ENCODE assay signal across 8 mouse cellular contexts in the genomic region with DNA sequence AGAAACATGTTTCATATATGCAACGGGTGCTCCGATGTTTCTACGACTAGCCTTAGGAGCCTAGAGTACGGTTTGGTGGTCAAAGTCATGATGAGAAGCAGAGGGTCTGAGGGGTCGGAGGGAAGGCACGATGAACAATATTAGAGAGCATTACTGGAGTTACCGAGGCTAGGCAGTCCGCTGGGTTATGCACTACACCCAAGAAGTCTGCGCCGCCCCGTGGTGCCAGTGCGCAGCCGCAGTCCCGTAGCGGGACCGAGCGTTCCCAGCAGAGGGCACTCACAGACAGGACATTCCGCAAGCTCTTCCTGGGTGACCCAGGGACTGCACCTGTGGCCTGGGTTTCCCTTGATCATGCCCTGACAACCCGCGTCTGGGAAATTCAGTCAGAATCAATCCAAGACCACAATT. TPM values are rescaled to one million over a fixed set of nuclear protein-coding genes. Genes with fewer than 3 reads are reported as not detected.
DNase-seq lines count a peak whose midpoint lies in the region; ATAC-seq lines count a peak whose summit lies in the region.

No protein-coding gene starts in this region.

- peak; percentile 95 for DNase-seq in R1 (ENCODE audit: low read depth, low spot score)
- peak; percentile 93 to 95 for DNase-seq in cerebellum, postnatal 25 days
- DNase-seq in frontal cortex, postnatal 25 days (ENCODE audit: low spot score in 2 of 2) = peak; percentile 88 to 90
- DNase-seq in hindbrain, embryonic 14.5 days (ENCODE audit: low spot score) = peak; percentile 92
- DNase-seq in layer of hippocampus, postnatal 36 days = peak; percentile 89 to 91
- DNase-seq in lung, postnatal 36 days = peak; percentile 98
- peak; percentile 93 for DNase-seq in retina, postnatal 1 day
- DNase-seq in urinary bladder, adult 18-20 months (ENCODE audit: low spot score in 2 of 2) = peak; percentile 89 to 97

- H3K4me1 ChIP-seq in hindbrain, embryonic 14.5 days (replicated peaks; ENCODE audit: control insufficient read depth, insufficient read depth, low read length) = no peaks in the 10 kb centered on the region

- no peaks in the 10 kb centered on the region for H3K9me3 ChIP-seq in hindbrain, embryonic 14.5 days (ENCODE audit: control insufficient read depth, low read length)

- no peaks in the 10 kb centered on the region for H3K36me3 ChIP-seq in hindbrain, embryonic 14.5 days (replicated peaks; ENCODE audit: control insufficient read depth, insufficient read depth)

- H3K4me3 ChIP-seq in hindbrain, embryonic 14.5 days (replicated peaks; ENCODE audit: low read length) = peak overlapping the region; percentile 45

- ATAC-seq in hindbrain, embryonic 14.5 days (ENCODE audit: low FRiP score) = peak; percentile 94

- H3K27ac ChIP-seq in hindbrain, embryonic 14.5 days = peak overlapping the region; percentile 78

- H3K4me2 ChIP-seq in hindbrain, embryonic 14.5 days (replicated peaks) = peak overlapping the region; percentile 66

- 0% methylated on average over 20 of the region's 20 CpGs for WGBS in hindbrain, embryonic 14.5 days

- peak overlapping the region; percentile 68 for H3K9ac ChIP-seq in hindbrain, embryonic 14.5 days

- H3K27me3 ChIP-seq in hindbrain, embryonic 14.5 days (ENCODE audit: control insufficient read depth, insufficient read depth, low read length) = no peaks in the 10 kb centered on the region

RNA-seq across cellular contexts. Expression of gene Wee1, which starts 42.9 kb away (rescaled TPM):
- 5.7 and 7.8 TPM in 2 replicates for polyA plus RNA-seq in hindbrain, embryonic 14.5 days (2014; fragmentation: Nextera tagmentation; extraction: Ambion mirVana)
- total RNA-seq in layer of hippocampus, postnatal 36 days (2021) = 10 to 100 TPM; 19.7 to 22.6 TPM

RNA-seq across cellular contexts. Expression of gene Swap70, which starts 56.8 kb away (rescaled TPM):
- 10.1 and 12.0 TPM in 2 replicates for polyA plus RNA-seq in hindbrain, embryonic 14.5 days (2014; fragmentation: Nextera tagmentation; extraction: Ambion mirVana)
- 10 to 100 TPM; 10.7 TPM for total RNA-seq in layer of hippocampus, postnatal 36 days (2021)

Comparison
In these comparisons a context has a peak if more than half of its experiments do, and no peak if none do; other contexts are left out.
1. Peak in every context shown above with its lines: DNase-seq, ATAC-seq, H3K4me3 ChIP-seq and H3K27ac ChIP-seq.